In the genomic region with DNA sequence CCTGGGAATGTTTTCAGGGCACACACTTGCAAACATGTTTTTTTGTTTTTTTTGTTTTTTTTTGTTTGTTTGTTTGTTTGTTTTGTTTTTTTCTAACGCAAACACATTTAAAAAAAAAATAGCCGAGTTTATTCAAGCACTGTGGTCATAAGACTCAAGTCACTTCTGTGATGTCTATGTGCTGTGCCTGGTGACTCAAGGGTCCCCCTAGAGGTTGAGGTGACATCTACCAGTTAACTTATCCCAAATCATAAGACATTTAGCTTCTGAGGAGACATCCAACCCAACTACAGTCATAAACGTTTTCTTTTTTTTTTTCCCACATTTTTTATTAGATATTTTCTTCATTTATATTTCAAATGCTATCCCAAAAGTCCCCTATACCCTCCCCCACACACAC, we compare ENCODE assay signal across 12 mouse cellular contexts.
DNase-seq lines count a peak whose midpoint lies in the region; ATAC-seq and TF ChIP-seq lines count a peak whose summit lies in the region.
"Had no signal": no experiment of that assay in that cellular context is flagged by ENCODE, and none has a peak within 500 bp of the region (broad histone marks: within the 10 kb centered on the region; RNA-seq: fewer than 3 reads in every experiment).

No protein-coding gene starts in this region.

- H3K4me3 ChIP-seq in liver, adult 2 months (ENCODE audit: insufficient read depth, low read depth, low read length) = no peak overlapping the region
- H3K4me3 ChIP-seq in liver, embryonic 11.5 days (ENCODE audit: low read depth, low read length) = no peak overlapping the region
- H3K4me3 ChIP-seq: midbrain, embryonic 10.5 days had no signal

- no peaks in the 10 kb centered on the region for H3K4me1 ChIP-seq in liver, adult 2 months (ENCODE audit: control insufficient read depth, insufficient read depth, low read length)
- H3K4me1 ChIP-seq in liver, embryonic 11.5 days (replicated peaks; ENCODE audit: control insufficient read depth, insufficient read depth, low read length) = no peaks in the 10 kb centered on the region
- H3K4me1 ChIP-seq: midbrain, embryonic 10.5 days had no signal

- no peaks in the 10 kb centered on the region for H3K27me3 ChIP-seq in liver, adult 2 months (ENCODE audit: control insufficient read depth, insufficient read depth, low read length)
- H3K27me3 ChIP-seq in liver, embryonic 11.5 days (replicated peaks; ENCODE audit: control insufficient read depth, insufficient read depth, low read length) = no peaks in the 10 kb centered on the region

- 43% methylated on average over 3 of the region's 3 CpGs for WGBS in liver, adult 2 months
- 49% methylated on average over 3 of the region's 3 CpGs for WGBS in liver, embryonic 11.5 days

- no peak for TF ChIP-seq POLR2A in liver, adult 2 months (IDR thresholded peaks at IDR 0.05; ENCODE audit: extremely low read depth, insufficient read depth, low read length)
- no peak for TF ChIP-seq POLR2A in brain, embryonic 14.5 days (IDR thresholded peaks at IDR 0.05; ENCODE audit: borderline replicate concordance, extremely low read depth, insufficient read depth, insufficient read length, poor library complexity, severe bottlenecking)

- DNase-seq in gastrocnemius, adult 18-20 months (ENCODE audit: low spot score) = peak; percentile 13
- DNase-seq in gastrocnemius, postnatal 25 days = no peak
- DNase-seq in liver, adult 2 months (ENCODE audit: extremely low read depth, low read depth, low spot score) = peak; percentile 15
- no peak for DNase-seq in liver, embryonic 11.5 days (ENCODE audit: low spot score)
- peak; percentile 41 for DNase-seq in brain, embryonic 14.5 days (ENCODE audit: low read depth)
- peak; percentile 23 for DNase-seq in retina, postnatal 1 day
- no peak for DNase-seq in urinary bladder, postnatal 10 days (ENCODE audit: low spot score)
- DNase-seq in cerebellum, adult 11 months = no peak
- DNase-seq: gastrocnemius, postnatal 14 days; thymus, adult 18-20 months had no signal

- no peak overlapping the region for H3K4me2 ChIP-seq in liver, embryonic 11.5 days

- no peaks in the 10 kb centered on the region for H3K9me3 ChIP-seq in liver, embryonic 11.5 days (ENCODE audit: control insufficient read depth, low read length)
- H3K9me3 ChIP-seq: midbrain, embryonic 10.5 days had no signal

- ATAC-seq in liver, embryonic 11.5 days (replicated peaks; ENCODE audit: low FRiP score) = no peak
- ATAC-seq: intestine, embryonic 16.5 days had no signal

- no peak overlapping the region for H3K27ac ChIP-seq in liver, adult 2 months (replicated peaks; ENCODE audit: insufficient read depth, low read depth, low read length)
- H3K27ac ChIP-seq in liver, embryonic 11.5 days (ENCODE audit: low read depth, low read length) = no peak overlapping the region

- H3K79me2 ChIP-seq in liver, adult 2 months (ENCODE audit: control insufficient read depth, insufficient read depth, low read length) = no peaks in the 10 kb centered on the region

- TF ChIP-seq CTCF in liver, adult 2 months (IDR thresholded peaks at IDR 0.05; ENCODE audit: low read depth, low read length) = no peak; the same call in 1 of the 2 replicates
- peak; percentile 48; the same call in 1 of the 2 replicates for TF ChIP-seq CTCF in brain, embryonic 14.5 days (IDR thresholded peaks at IDR 0.05; ENCODE audit: borderline replicate concordance, extremely low read depth, insufficient read depth, insufficient read length)

- H3K36me3 ChIP-seq in liver, adult 2 months (ENCODE audit: control insufficient read depth, insufficient read depth, low read length) = no peaks in the 10 kb centered on the region
- no peaks in the 10 kb centered on the region for H3K36me3 ChIP-seq in liver, embryonic 11.5 days (ENCODE audit: control insufficient read depth, insufficient read depth, low read length)
- H3K36me3 ChIP-seq: midbrain, embryonic 10.5 days had no signal

- H3K9ac ChIP-seq in liver, adult 2 months (ENCODE audit: low read depth, low read length) = no peak overlapping the region
- no peak overlapping the region for H3K9ac ChIP-seq in liver, embryonic 11.5 days (ENCODE audit: low read depth, low read length)

Comparison
In these comparisons a context has a peak if more than half of its experiments do, and no peak if none do; other contexts are left out.
1. DNase-seq: peak in gastrocnemius, adult 18-20 months (single experiment), liver, adult 2 months (single experiment), brain, embryonic 14.5 days (single experiment) and retina, postnatal 1 day (single experiment); none in gastrocnemius, postnatal 25 days (single experiment), liver, embryonic 11.5 days (single experiment), urinary bladder, postnatal 10 days (single experiment) and cerebellum, adult 11 months (single experiment).